Mouse (Mus musculus) MEL-GATA-1-ER (cell line): ENCODE measurements around the gene Map2k1.
"Not testable (repeated sequence)": the region's sequence is repeated elsewhere in the genome, so short reads cannot be mapped to it uniquely, and the experiment has no call there.

Experiments
- DNase-seq: peaks from one replicate; pipeline ENCODE4 v3.0.0-alpha.2; 2012; ENCODE audit warnings: low read depth; ENCODE audit errors: extremely low read depth

Map2k1 gene

GRCm38 (mm10) chr9:64253021-64253904, at the start of gene Map2k1:
Gene Map2k1, minus strand, starts transcription at chr9:64253631.
- DNase-seq, result peak; percentile 78

GRCm38 (mm10) chr9:64303086-64303485, 49.7 kb upstream of the Map2k1 start:
- not testable (repeated sequence) for DNase-seq

- peak; percentile 71 for DNase-seq
Measured at GRCm38 (mm10) chr9:64282404-64282987, 29.1 kb upstream of the Map2k1 start.

- peak; percentile 51 for DNase-seq
Measured at GRCm38 (mm10) chr9:64281781-64282178, 28.3 kb upstream of the Map2k1 start.

- peak; percentile 76 for DNase-seq
Measured at GRCm38 (mm10) chr9:64281105-64281780, 27.8 kb upstream of the Map2k1 start, which contains the start of gene Tipin. Gene Tipin, plus strand, starts transcription at chr9:64281581.

- DNase-seq, result no peak
Measured at GRCm38 (mm10) chr9:64278665-64279310, 25.4 kb upstream of the Map2k1 start.

GRCm38 (mm10) chr9:64277706-64278105, 24.3 kb upstream of the Map2k1 start:
- peak; percentile 81 for DNase-seq

- no peak for DNase-seq
Measured at GRCm38 (mm10) chr9:64274919-64275318, 21.5 kb upstream of the Map2k1 start.

- no peak for DNase-seq
Measured at GRCm38 (mm10) chr9:64274291-64274690, 20.9 kb upstream of the Map2k1 start.

GRCm38 (mm10) chr9:64273757-64274156, 20.3 kb upstream of the Map2k1 start:
- DNase-seq, result no peak

GRCm38 (mm10) chr9:64272611-64273010, 19.2 kb upstream of the Map2k1 start:
- no peak for DNase-seq

GRCm38 (mm10) chr9:64271249-64271648, 17.8 kb upstream of the Map2k1 start:
- DNase-seq, result no peak

- DNase-seq, result not testable (repeated sequence)
Measured at GRCm38 (mm10) chr9:64268836-64269235, 15.4 kb upstream of the Map2k1 start.

- DNase-seq, result no peak
Measured at GRCm38 (mm10) chr9:64268196-64268595, 14.8 kb upstream of the Map2k1 start.

- DNase-seq, result no peak
Measured at GRCm38 (mm10) chr9:64267231-64267630, 13.8 kb upstream of the Map2k1 start.

- no peak for DNase-seq
Measured at GRCm38 (mm10) chr9:64264813-64265212, 11.4 kb upstream of the Map2k1 start.

- no peak for DNase-seq
Measured at GRCm38 (mm10) chr9:64261023-64261422, 7.6 kb upstream of the Map2k1 start.

- no peak for DNase-seq
Measured at GRCm38 (mm10) chr9:64259906-64260305, 6.5 kb upstream of the Map2k1 start.

GRCm38 (mm10) chr9:64256204-64256603, 2.8 kb upstream of the Map2k1 start:
- DNase-seq, result no peak

- DNase-seq, result no peak
Measured at GRCm38 (mm10) chr9:64255422-64255821, 2.0 kb upstream of the Map2k1 start.

- no peak for DNase-seq
Measured at GRCm38 (mm10) chr9:64252591-64253020, 825 bp downstream of the Map2k1 start.
